Mouse (Mus musculus): Measurements from ENCODE around the gene Qrich1. TPM values are rescaled to one million over a fixed set of nuclear protein-coding genes. Genes with fewer than 3 reads are reported as not detected.

Gene Qrich1
- total and polyA plus RNA-seq, 3 experiments, result 55.6 to 64.2 (median 57.8) TPM

DNA sequence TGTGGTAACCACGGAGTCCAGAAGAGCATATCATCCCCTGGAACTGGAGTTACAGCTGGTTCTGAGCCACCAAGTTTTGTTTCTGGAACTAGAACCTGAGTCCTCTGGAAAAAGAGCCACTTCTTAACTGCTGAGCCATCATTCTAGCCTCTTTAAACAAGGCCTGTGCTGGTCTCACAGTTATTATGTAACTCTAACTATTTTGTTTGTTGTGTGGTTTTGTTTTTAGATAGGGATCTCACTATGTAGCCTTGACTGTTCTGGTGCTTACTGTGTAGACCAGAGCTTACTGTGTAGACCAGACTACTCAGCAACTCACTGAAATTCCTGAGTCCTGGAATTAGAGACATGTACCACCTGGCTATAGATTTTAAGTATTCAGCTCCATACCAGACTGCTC, 30.3 kb downstream of the Qrich1 start:
- Histone ChIP-seq H3K27ac (no peak overlapping the region), H3K79me2 (replicated peaks; ENCODE audit: control insufficient read depth, insufficient read depth, low read length) (no peaks in the 10 kb centered on the region), H3K9ac (ENCODE audit: low read depth, low read length) (no peak overlapping the region), H3K36me3 (ENCODE audit: control insufficient read depth, insufficient read depth, low read length) (peaks cover 11% of the 10 kb centered on the region), H3K4me3 (no peak overlapping the region), H3K27me3 (ENCODE audit: control insufficient read depth, insufficient read depth, low read length) (no peaks in the 10 kb centered on the region), H3K4me1 (ENCODE audit: control insufficient read depth, insufficient read depth, low read length) (no peaks in the 10 kb centered on the region)
- TF ChIP-seq EP300 (IDR thresholded peaks at IDR 0.05; ENCODE audit: insufficient read depth, low read depth, low read length), result no peak
- TF ChIP-seq CTCF (IDR thresholded peaks at IDR 0.05), result no peak
- no peak for TF ChIP-seq POLR2A (IDR thresholded peaks at IDR 0.05; ENCODE audit: insufficient read depth, low read depth, low read length)
- 90% methylated on average over 1 of the region's 1 CpGs for WGBS
- no peak for DNase-seq
- intact Hi-C loops (cut with DNase I), result no loop called here

GRCm38 (mm10) chr9:108559169-108559568, 42.6 kb downstream of the Qrich1 start:
- H3K9ac ChIP-seq (ENCODE audit: low read depth, low read length), result no peak overlapping the region

DNA sequence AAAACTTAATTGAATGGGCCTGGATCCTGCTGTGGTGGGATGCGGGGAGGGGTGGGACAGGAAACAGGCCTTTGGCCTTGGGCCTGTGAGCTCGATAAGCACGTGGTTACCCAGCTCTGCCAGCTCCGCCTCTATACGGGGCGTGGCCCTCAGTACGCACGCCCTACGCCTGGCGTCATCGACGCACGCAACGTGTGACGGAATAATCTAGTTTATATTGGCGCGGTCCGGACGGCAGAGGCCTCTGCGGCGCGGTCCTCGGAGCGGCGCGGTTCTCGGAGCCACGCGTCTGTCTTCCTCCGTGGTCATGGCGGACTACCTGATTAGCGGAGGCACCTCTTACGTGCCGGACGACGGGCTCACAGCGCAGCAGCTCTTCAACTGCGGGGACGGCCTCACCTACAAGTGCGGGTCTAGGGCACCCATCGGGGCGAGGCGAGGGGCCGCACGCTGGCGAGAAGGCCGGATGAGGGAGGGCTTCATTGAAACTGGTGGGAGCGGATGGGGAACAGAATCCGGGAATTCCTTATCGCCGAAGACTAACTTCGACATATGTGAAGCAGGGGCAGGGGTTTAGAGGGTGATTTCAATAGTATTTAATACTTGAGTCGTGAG, 43.7 kb downstream of the Qrich1 start, which contains the start of gene Impdh2:
Gene Impdh2, plus strand, starts transcription at position 60 of the 615 bp plus-strand sequence.
- peak; percentile 95 for TF ChIP-seq POLR2A (IDR thresholded peaks at IDR 0.05; ENCODE audit: insufficient read depth, low read depth, low read length)
- peak; percentile 87 for TF ChIP-seq EP300 (IDR thresholded peaks at IDR 0.05; ENCODE audit: insufficient read depth, low read depth, low read length)
- 0 out of 2 replicates have a peak, but pooled peaks have one; percentile 9 for TF ChIP-seq CTCF (IDR thresholded peaks at IDR 0.05)
- WGBS, result under 1% methylated on average over 53 of the region's 53 CpGs
- H3K79me2 ChIP-seq (replicated peaks; ENCODE audit: control insufficient read depth, insufficient read depth, low read length), result no peaks in the 10 kb centered on the region

More at GRCm38 (mm10) chr9:108559169-108559568, 42.6 kb downstream of the Qrich1 start:
- Histone ChIP-seq H3K4me3 (no peak overlapping the region), H3K27ac (no peak overlapping the region), H3K27me3 (ENCODE audit: control insufficient read depth, insufficient read depth, low read length) (no peaks in the 10 kb centered on the region), H3K4me1 (ENCODE audit: control insufficient read depth, insufficient read depth, low read length) (no peaks in the 10 kb centered on the region; the same call in none of the 2 replicates), H3K36me3 (ENCODE audit: control insufficient read depth, insufficient read depth, low read length) (no peaks in the 10 kb centered on the region; the same call in 1 of the 2 replicates), H3K79me2 (replicated peaks; ENCODE audit: control insufficient read depth, insufficient read depth, low read length) (no peaks in the 10 kb centered on the region)
- DNase-seq, result no peak
- WGBS, result 85% methylated on average over 4 of the region's 4 CpGs
- intact Hi-C loops (cut with DNase I), result no loop called here
- no peak for TF ChIP-seq POLR2A (IDR thresholded peaks at IDR 0.05; ENCODE audit: insufficient read depth, low read depth, low read length)
- no peak for TF ChIP-seq EP300 (IDR thresholded peaks at IDR 0.05; ENCODE audit: insufficient read depth, low read depth, low read length)
- TF ChIP-seq CTCF (IDR thresholded peaks at IDR 0.05), result no peak

DNA sequence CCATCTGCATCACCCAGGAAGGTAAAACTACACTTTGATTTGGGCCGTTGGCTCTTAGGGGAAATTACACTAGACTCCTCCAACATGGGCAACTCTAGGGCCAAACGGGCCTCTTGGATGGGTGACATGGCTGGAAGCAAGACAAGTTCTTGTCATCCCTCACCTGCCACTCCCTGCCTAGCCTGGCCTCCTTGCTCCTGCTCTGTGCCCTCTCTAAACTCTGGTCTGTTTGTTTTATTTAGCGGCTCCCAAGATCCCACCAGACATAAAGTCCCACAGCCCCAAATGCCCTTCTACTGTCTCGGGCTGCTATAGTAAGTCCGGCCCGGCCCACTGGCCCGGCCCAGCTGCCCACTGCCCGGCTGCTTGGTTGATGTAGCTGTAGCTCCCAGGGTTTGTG, 47.1 kb downstream of the Qrich1 start:
- Histone ChIP-seq H3K27me3 (ENCODE audit: control insufficient read depth, insufficient read depth, low read length) (no peaks in the 10 kb centered on the region), H3K36me3 (ENCODE audit: control insufficient read depth, insufficient read depth, low read length) (no peaks in the 10 kb centered on the region)

More for the DNA sequence above, 43.7 kb downstream of the Qrich1 start, which contains the start of gene Impdh2:
- Histone ChIP-seq H3K36me3 (ENCODE audit: control insufficient read depth, insufficient read depth, low read length) (no peaks in the 10 kb centered on the region; the same call in 1 of the 2 replicates), H3K27ac (peak within 1 kb of the TSS; percentile 72), H3K4me3 (peak within 1 kb of the TSS; percentile 67), H3K4me1 (ENCODE audit: control insufficient read depth, insufficient read depth, low read length) (no peaks in the 10 kb centered on the region; the same call in none of the 2 replicates), H3K9ac (ENCODE audit: low read depth, low read length) (peak within 1 kb of the TSS; percentile 82), H3K27me3 (ENCODE audit: control insufficient read depth, insufficient read depth, low read length) (no peaks in the 10 kb centered on the region)
- intact Hi-C loops (cut with DNase I), result no loop called here
- peak; percentile 97 for DNase-seq

GRCm38 (mm10) chr9:108564131-108564530, 47.5 kb downstream of the Qrich1 start:
- peaks cover 7% of the 10 kb centered on the region for H3K4me1 ChIP-seq (ENCODE audit: control insufficient read depth, insufficient read depth, low read length)
- no peak overlapping the region for H3K4me3 ChIP-seq
- DNase-seq, result no peak
- no peak overlapping the region for H3K27ac ChIP-seq
- no peaks in the 10 kb centered on the region for H3K27me3 ChIP-seq (ENCODE audit: control insufficient read depth, insufficient read depth, low read length)
- intact Hi-C loops (cut with DNase I), result no loop called here
- H3K36me3 ChIP-seq (ENCODE audit: control insufficient read depth, insufficient read depth, low read length), result no peaks in the 10 kb centered on the region
- 0 out of 2 replicates have a peak, but pooled peaks have one; percentile 8 for TF ChIP-seq POLR2A (IDR thresholded peaks at IDR 0.05; ENCODE audit: insufficient read depth, low read depth, low read length)
- no peak for TF ChIP-seq EP300 (IDR thresholded peaks at IDR 0.05; ENCODE audit: insufficient read depth, low read depth, low read length)
- no peaks in the 10 kb centered on the region for H3K79me2 ChIP-seq (replicated peaks; ENCODE audit: control insufficient read depth, insufficient read depth, low read length)
- WGBS, result 69% methylated on average over 7 of the region's 7 CpGs
- no peak overlapping the region for H3K9ac ChIP-seq (ENCODE audit: low read depth, low read length)

More for the DNA sequence above, 47.1 kb downstream of the Qrich1 start:
- no peak for TF ChIP-seq EP300 (IDR thresholded peaks at IDR 0.05; ENCODE audit: insufficient read depth, low read depth, low read length)
- TF ChIP-seq CTCF (IDR thresholded peaks at IDR 0.05), result no peak
- TF ChIP-seq POLR2A (IDR thresholded peaks at IDR 0.05; ENCODE audit: insufficient read depth, low read depth, low read length), result no peak
- Histone ChIP-seq H3K9ac (ENCODE audit: low read depth, low read length) (no peak overlapping the region), H3K4me1 (ENCODE audit: control insufficient read depth, insufficient read depth, low read length) (peaks cover 7% of the 10 kb centered on the region), H3K27ac (no peak overlapping the region), H3K4me3 (no peak overlapping the region), H3K79me2 (replicated peaks; ENCODE audit: control insufficient read depth, insufficient read depth, low read length) (no peaks in the 10 kb centered on the region)
- intact Hi-C loops (cut with DNase I), result no loop called here
- 78% methylated on average over 8 of the region's 8 CpGs for WGBS
- DNase-seq, result no peak
